Mouse (Mus musculus) liver, adult 2 months (tissue): ENCODE results near the gene Zfp536. TPM values are rescaled to one million over a fixed set of nuclear protein-coding genes. Genes with fewer than 3 reads are reported as not detected.

Experiments
- DNase-seq: peaks from one replicate; pipeline ENCODE4 v3.0.0-alpha.2; 2011; ENCODE audit warnings: low read depth, low spot score; ENCODE audit errors: extremely low read depth
- H3K27ac ChIP-seq: fragments of 200-500 bp; replicated peaks from 2 replicates; pipeline ENCODE4 v1.5.1; 2012; ENCODE audit warnings: low read depth, mild to moderate bottlenecking, control low read depth, inconsistent platforms, low read length; ENCODE audit not compliant: insufficient read depth
- H3K27me3 ChIP-seq: fragments of 200-500 bp; 2 replicates; pipeline ENCODE4 v1.6.1; 2012; ENCODE audit warnings: mild to moderate bottlenecking, moderate library complexity, low read length, inconsistent platforms; ENCODE audit not compliant: control insufficient read depth, insufficient read depth
- H3K36me3 ChIP-seq: fragments of 200-500 bp; 2 replicates; pipeline ENCODE4 v1.6.1; 2012; ENCODE audit warnings: low read length, inconsistent platforms; ENCODE audit not compliant: control insufficient read depth, insufficient read depth
- H3K4me1 ChIP-seq: fragments of 200-500 bp; 2 replicates; pipeline ENCODE4 v1.6.1; 2011; ENCODE audit warnings: low read length; ENCODE audit not compliant: control insufficient read depth, insufficient read depth
- H3K4me3 ChIP-seq: fragments of 200-500 bp; 2 replicates; pipeline ENCODE4 v1.5.1; 2011; ENCODE audit warnings: low read depth, mild to moderate bottlenecking, control low read depth, low read length, moderate library complexity; ENCODE audit not compliant: insufficient read depth
- H3K79me2 ChIP-seq: fragments of 200-500 bp; 2 replicates; pipeline ENCODE4 v1.6.1; 2012; ENCODE audit warnings: inconsistent platforms, mild to moderate bottlenecking, low read length, moderate library complexity; ENCODE audit not compliant: control insufficient read depth, insufficient read depth
- H3K9ac ChIP-seq: fragments of 200-500 bp; 2 replicates; pipeline ENCODE4 v1.6.1; 2012; ENCODE audit warnings: low read depth, mild to moderate bottlenecking, control low read depth, inconsistent platforms, low read length
- CTCF ChIP-seq: fragments of 200-500 bp; IDR thresholded peaks from 2 replicates; pipeline ENCODE4 v1.5.1; 2011; ENCODE audit warnings: low read depth, low read length, control low read depth
- POLR2A ChIP-seq: fragments of 200-500 bp; IDR thresholded peaks from 2 replicates; pipeline ENCODE4 v1.6.1; 2011; ENCODE audit warnings: low read length, control low read depth; ENCODE audit not compliant: insufficient read depth; ENCODE audit errors: extremely low read depth
- WGBS: fragments of 180-500 bp; shearing (Covaris S2); methylation state at CpG from one replicate; pipeline ENCODE4 v1.1.7; 2018; 5-methylcytosine and 5-hydroxymethylcytosine counted together
- polyA plus RNA-seq: library from polyadenylated mRNA; depleted of rRNA; stranded (reverse); fragments of >200 nt; gene quantifications from 2 replicates; pipeline ENCODE4 v1.2.3, GENCODE M21; 2012
- total RNA-seq: library from RNA; depleted of rRNA; stranded (reverse); fragments of >200 nt; gene quantifications from 2 replicates; pipeline ENCODE4 v1.2.3, GENCODE M21; 2014

Gene Zfp536
- total and polyA plus RNA-seq, 2 experiments = not detected

- Histone ChIP-seq H3K27ac (no peak overlapping the region), H3K9ac (no peak overlapping the region), H3K36me3 (no peaks in the 10 kb centered on the region), H3K4me3 (no peak overlapping the region), H3K79me2 (no peaks in the 10 kb centered on the region), H3K4me1 (no peaks in the 10 kb centered on the region), H3K27me3 (no peaks in the 10 kb centered on the region)
- DNase-seq = no peak
- TF ChIP-seq CTCF (no peak), POLR2A (no peak)
- WGBS = 60% methylated on average over 9 of the region's 9 CpGs
Measured at GRCm38 (mm10) chr7:37602871-37603524, 170.4 kb downstream of the Zfp536 start.

DNA sequence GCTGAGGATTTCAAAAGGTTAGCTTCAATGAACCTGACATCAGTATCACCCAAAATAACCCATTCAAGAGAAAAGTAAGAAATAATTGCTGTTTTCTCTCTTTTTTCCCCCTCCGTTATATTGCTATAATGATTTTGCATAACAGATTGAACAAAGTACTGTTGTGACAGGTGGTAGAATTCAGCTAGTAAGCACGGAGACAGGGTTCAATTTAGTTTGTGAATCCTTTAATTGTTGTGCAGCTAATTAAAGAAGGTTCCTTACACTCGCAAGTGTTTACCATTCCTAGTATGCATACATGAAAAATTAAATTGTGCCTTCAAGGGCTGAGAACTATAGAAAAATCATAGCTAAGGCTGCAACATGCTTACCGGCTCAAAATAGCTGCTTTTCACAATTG lies 173.1 kb downstream of the Zfp536 start:
- H3K4me3 ChIP-seq = no peak overlapping the region
- H3K4me1 ChIP-seq = no peaks in the 10 kb centered on the region
- no peaks in the 10 kb centered on the region for H3K36me3 ChIP-seq
- WGBS = 85% methylated on average over 4 of the region's 4 CpGs
- no peaks in the 10 kb centered on the region for H3K27me3 ChIP-seq
- H3K9ac ChIP-seq = no peak overlapping the region
- TF ChIP-seq POLR2A = no peak
- TF ChIP-seq CTCF = no peak
- DNase-seq = no peak
- H3K27ac ChIP-seq = no peak overlapping the region
- H3K79me2 ChIP-seq = no peaks in the 10 kb centered on the region

DNA sequence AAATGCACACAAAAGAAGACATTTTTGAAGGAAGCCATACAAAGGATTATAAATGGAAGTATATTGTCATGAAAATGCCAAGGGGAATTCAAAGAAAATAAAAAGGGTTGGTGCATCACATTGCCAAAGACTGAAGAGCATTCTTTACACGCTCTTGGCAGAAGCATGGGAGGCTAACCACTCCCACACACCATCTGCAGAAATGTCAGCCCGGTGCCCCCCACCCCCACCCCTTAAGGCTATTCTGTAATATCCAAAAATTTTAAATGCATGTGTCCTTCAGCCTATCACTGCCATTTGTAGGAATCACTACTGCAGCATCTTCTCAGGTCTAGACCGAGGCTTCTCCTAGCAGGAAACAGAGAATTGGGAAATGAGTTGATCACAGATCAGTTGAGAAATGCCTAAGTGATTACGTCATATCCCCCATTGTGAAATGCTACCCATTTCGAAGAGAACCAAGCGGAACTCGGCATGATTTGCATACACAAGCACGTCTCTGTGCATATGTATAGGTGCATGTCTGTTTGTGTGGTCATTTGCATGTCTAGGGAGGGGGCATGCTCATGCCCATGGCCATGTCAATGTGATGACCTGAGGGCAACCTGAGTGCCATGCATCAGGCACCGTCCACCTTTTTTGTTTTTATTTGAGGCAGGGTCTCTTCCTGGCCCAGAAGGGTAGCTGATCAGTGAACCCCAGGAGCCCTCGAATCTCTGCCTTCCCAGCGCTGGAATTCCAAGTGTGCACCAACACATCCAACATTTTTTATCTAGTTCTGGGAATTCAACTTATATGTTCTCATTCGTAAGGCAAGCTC lies 179.0 kb downstream of the Zfp536 start:
- H3K4me3 ChIP-seq = no peak overlapping the region
- no peaks in the 10 kb centered on the region for H3K4me1 ChIP-seq
- DNase-seq = no peak
- WGBS = 56% methylated on average over 12 of the region's 12 CpGs
- TF ChIP-seq POLR2A (no peak), CTCF (no peak)
- no peaks in the 10 kb centered on the region for H3K36me3 ChIP-seq
- H3K79me2 ChIP-seq = no peaks in the 10 kb centered on the region
- H3K27me3 ChIP-seq = no peaks in the 10 kb centered on the region
- H3K9ac ChIP-seq = no peak overlapping the region
- no peak overlapping the region for H3K27ac ChIP-seq

DNA sequence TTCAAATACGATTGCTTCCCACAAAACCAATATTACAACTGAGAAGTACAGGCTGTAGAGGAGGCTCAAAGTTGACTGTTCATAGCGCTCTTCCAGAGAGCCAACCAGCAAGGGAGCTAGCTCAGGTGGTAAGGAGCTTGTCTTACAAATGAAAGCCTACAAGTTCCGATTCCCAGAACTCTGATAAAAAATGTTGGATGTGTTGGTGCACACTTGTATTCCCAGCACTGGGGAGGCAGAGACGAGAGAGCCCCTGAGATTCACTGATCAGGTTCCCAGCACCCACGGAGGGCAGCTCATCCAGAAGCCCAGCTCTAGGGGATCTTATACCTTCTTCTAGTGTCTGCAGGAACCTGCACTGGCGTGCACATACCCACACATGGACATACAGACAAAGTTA lies 179.9 kb downstream of the Zfp536 start:
- Histone ChIP-seq H3K4me3 (no peak overlapping the region), H3K9ac (no peak overlapping the region), H3K4me1 (no peaks in the 10 kb centered on the region), H3K36me3 (no peaks in the 10 kb centered on the region), H3K27me3 (no peaks in the 10 kb centered on the region), H3K27ac (no peak overlapping the region), H3K79me2 (no peaks in the 10 kb centered on the region)
- 80% methylated on average over 6 of the region's 6 CpGs for WGBS
- TF ChIP-seq POLR2A = no peak
- TF ChIP-seq CTCF = no peak
- no peak for DNase-seq

DNA sequence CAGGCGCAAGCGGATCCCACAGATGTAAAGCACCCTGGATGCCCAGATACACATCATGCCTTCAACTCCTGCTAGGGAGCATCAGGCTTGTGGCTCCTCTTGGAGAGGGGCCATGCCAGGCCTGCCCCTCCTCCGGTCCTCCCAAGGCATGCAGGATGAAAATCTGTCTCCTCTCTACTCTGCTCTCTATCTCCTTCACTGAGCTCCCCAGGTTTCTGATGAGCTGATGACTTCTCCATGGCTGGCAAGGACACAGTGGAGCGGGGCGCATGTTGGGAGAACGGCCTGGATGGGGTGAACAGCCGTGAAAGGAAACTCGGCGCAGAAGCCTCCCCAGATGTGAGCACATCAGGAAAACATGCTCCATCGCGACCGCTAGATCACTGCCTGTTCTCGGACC lies 186.7 kb downstream of the Zfp536 start:
- TF ChIP-seq CTCF = no peak
- no peak for TF ChIP-seq POLR2A
- Histone ChIP-seq H3K4me3 (no peak overlapping the region), H3K9ac (no peak overlapping the region), H3K4me1 (no peaks in the 10 kb centered on the region), H3K36me3 (no peaks in the 10 kb centered on the region), H3K79me2 (no peaks in the 10 kb centered on the region), H3K27me3 (no peaks in the 10 kb centered on the region), H3K27ac (no peak overlapping the region)
- no peak for DNase-seq
- WGBS = 86% methylated on average over 13 of the region's 13 CpGs

GRCm38 (mm10) chr7:37581262-37581661 lies 192.2 kb downstream of the Zfp536 start:
- H3K27me3 ChIP-seq = no peaks in the 10 kb centered on the region
- H3K36me3 ChIP-seq = no peaks in the 10 kb centered on the region
- H3K4me3 ChIP-seq = no peak overlapping the region
- DNase-seq = no peak
- 58% methylated on average over 3 of the region's 3 CpGs for WGBS
- no peaks in the 10 kb centered on the region for H3K79me2 ChIP-seq
- TF ChIP-seq POLR2A = no peak
- TF ChIP-seq CTCF = no peak
- H3K9ac ChIP-seq = no peak overlapping the region
- H3K27ac ChIP-seq = no peak overlapping the region
- H3K4me1 ChIP-seq = no peaks in the 10 kb centered on the region
